ENCODE assay signal across 13 mouse cellular contexts in the genomic region with DNA sequence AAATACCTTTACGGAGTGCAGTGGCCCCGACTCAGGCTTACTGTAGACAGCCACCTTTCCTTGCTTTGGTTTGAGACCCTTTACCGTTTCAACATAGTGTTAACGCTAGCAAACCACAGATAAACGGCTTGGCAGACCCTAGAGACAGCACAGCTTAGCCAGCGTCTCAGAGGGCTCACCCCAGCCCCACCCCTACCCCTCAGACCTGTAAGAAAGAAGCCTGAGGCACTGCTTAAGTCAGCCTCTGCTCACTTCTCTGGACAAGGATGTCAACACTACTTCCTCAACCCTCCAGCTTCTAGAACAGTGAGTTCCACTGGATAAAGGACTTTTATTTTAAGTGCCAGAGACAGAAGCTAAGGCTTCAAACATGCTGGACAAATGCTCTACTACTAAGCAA. TPM values are rescaled to one million over a fixed set of nuclear protein-coding genes. Genes with fewer than 3 reads are reported as not detected.
DNase-seq lines count a peak whose midpoint lies in the region; ATAC-seq and TF ChIP-seq lines count a peak whose summit lies in the region.
"Had no signal": no experiment of that assay in that cellular context is flagged by ENCODE, and none has a peak within 500 bp of the region (broad histone marks: within the 10 kb centered on the region; RNA-seq: fewer than 3 reads in every experiment).

No protein-coding gene starts in this region.

- no peaks in the 10 kb centered on the region for H3K4me1 ChIP-seq in kidney, adult 2 months (ENCODE audit: control insufficient read depth, insufficient read depth, low read length)
- H3K4me1 ChIP-seq in E14TG2a.4 (replicated peaks; ENCODE audit: low read depth, low read length) (peaks cover 53% of the 10 kb centered on the region), ES-Bruce4 (ENCODE audit: control insufficient read depth, insufficient read depth, low read length) (peaks cover 7% of the 10 kb centered on the region)
- peaks cover 36% of the 10 kb centered on the region for H3K4me1 ChIP-seq in liver, embryonic 12.5 days
- H3K4me1 ChIP-seq in limb, embryonic 10.5 days, result peaks cover 31% of the 10 kb centered on the region

- H3K9me3 ChIP-seq in E14TG2a.4 (ENCODE audit: low read length), result no peaks in the 10 kb centered on the region
- no peaks in the 10 kb centered on the region for H3K9me3 ChIP-seq in ES-Bruce4 (replicated peaks; ENCODE audit: control insufficient read depth, insufficient read depth, low read length, poor library complexity, severe bottlenecking)
- no peaks in the 10 kb centered on the region for H3K9me3 ChIP-seq in liver, embryonic 12.5 days (replicated peaks)
- H3K9me3 ChIP-seq in limb, embryonic 10.5 days (replicated peaks), result no peaks in the 10 kb centered on the region
- H3K9me3 ChIP-seq: hindbrain, embryonic 15.5 days had no signal

- DNase-seq in kidney, adult 2 months, result no peak
- no peak for DNase-seq in kidney, postnatal 36 days
- no peak for DNase-seq in limb, embryonic 10.5 days (ENCODE audit: low spot score)
- DNase-seq in MN1 (ENCODE audit: low spot score), result no peak
- DNase-seq: cerebellum, postnatal 14 days; kidney, postnatal 4 days; lung, embryonic 14.5 days had no signal

- no peaks in the 10 kb centered on the region for H3K27me3 ChIP-seq in kidney, adult 2 months (replicated peaks; ENCODE audit: control insufficient read depth, insufficient read depth, low read length)
- H3K27me3 ChIP-seq in E14TG2a.4 (ENCODE audit: insufficient read depth, low read length) (no peaks in the 10 kb centered on the region), ES-Bruce4 (ENCODE audit: control insufficient read depth, insufficient read depth, low read length, poor library complexity, severe bottlenecking) (no peaks in the 10 kb centered on the region)
- H3K27me3 ChIP-seq in liver, embryonic 12.5 days (replicated peaks), result no peaks in the 10 kb centered on the region
- H3K27me3 ChIP-seq in limb, embryonic 10.5 days (ENCODE audit: low read depth, poor library complexity, severe bottlenecking), result no peaks in the 10 kb centered on the region
- H3K27me3 ChIP-seq: hindbrain, embryonic 15.5 days had no signal

- H3K27ac ChIP-seq in kidney, adult 2 months (ENCODE audit: insufficient read depth, low read depth, low read length), result peak overlapping the region; percentile 69; the same call in 1 of the 2 replicates
- peak overlapping the region; percentile 24; the same call in 1 of the 2 replicates for H3K27ac ChIP-seq in ES-Bruce4 (ENCODE audit: insufficient read depth, low read length)
- no peak overlapping the region for H3K27ac ChIP-seq in liver, embryonic 12.5 days
- H3K27ac ChIP-seq in limb, embryonic 10.5 days, result no peak overlapping the region
- H3K27ac ChIP-seq: hindbrain, embryonic 15.5 days; left cerebral cortex, adult 2 months had no signal

- peak overlapping the region; percentile 36 for H3K4me2 ChIP-seq in liver, embryonic 12.5 days
- H3K4me2 ChIP-seq: hindbrain, embryonic 15.5 days had no signal

- H3K4me3 ChIP-seq in kidney, adult 2 months (ENCODE audit: insufficient read depth, low read depth, low read length), result no peak overlapping the region
- H3K4me3 ChIP-seq in E14TG2a.4 (replicated peaks; ENCODE audit: low read length) (peak overlapping the region; percentile 53), ES-Bruce4 (ENCODE audit: low read depth, low read length) (peak overlapping the region; percentile 14; the same call in 1 of the 2 replicates)
- H3K4me3 ChIP-seq in liver, embryonic 12.5 days, result no peak overlapping the region
- no peak overlapping the region for H3K4me3 ChIP-seq in limb, embryonic 10.5 days
- H3K4me3 ChIP-seq: hindbrain, embryonic 15.5 days; left cerebral cortex, adult 2 months; myocyte had no signal

- no peaks in the 10 kb centered on the region for H3K36me3 ChIP-seq in kidney, adult 2 months (ENCODE audit: control insufficient read depth, insufficient read depth, low read length)
- H3K36me3 ChIP-seq in E14TG2a.4 (ENCODE audit: insufficient read depth, low read length) (peaks cover 11% of the 10 kb centered on the region; the same call in 1 of the 2 replicates), ES-Bruce4 (ENCODE audit: control insufficient read depth, insufficient read depth, low read length, poor library complexity, severe bottlenecking) (no peaks in the 10 kb centered on the region)
- H3K36me3 ChIP-seq in liver, embryonic 12.5 days, result no peaks in the 10 kb centered on the region
- H3K36me3 ChIP-seq in limb, embryonic 10.5 days, result no peaks in the 10 kb centered on the region
- H3K36me3 ChIP-seq: hindbrain, embryonic 15.5 days had no signal

- H3K9ac ChIP-seq in ES-Bruce4 (ENCODE audit: low read depth, poor library complexity, severe bottlenecking), result peak overlapping the region; percentile 55
- H3K9ac ChIP-seq in liver, embryonic 12.5 days, result no peak overlapping the region
- H3K9ac ChIP-seq: hindbrain, embryonic 15.5 days; lung, embryonic 14.5 days had no signal

- ATAC-seq in liver, embryonic 12.5 days, result no peak

- TF ChIP-seq POLR2A in kidney, adult 2 months (IDR thresholded peaks at IDR 0.05; ENCODE audit: low read depth, low read length), result no peak
- no peak for TF ChIP-seq POLR2A in ES-Bruce4 (IDR thresholded peaks at IDR 0.05; ENCODE audit: insufficient read depth, low read length)

- WGBS in kidney, adult 2 months, result 48% methylated on average over 6 of the region's 6 CpGs
- 8% methylated on average over 6 of the region's 6 CpGs for WGBS in liver, embryonic 12.5 days (ENCODE audit: insufficient replicate concordance)
- 28% methylated on average over 6 of the region's 6 CpGs for WGBS in limb, embryonic 10.5 days

- TF ChIP-seq CTCF in kidney, adult 2 months (conservative IDR thresholded peaks at IDR 0.05; ENCODE audit: insufficient read depth, insufficient read length, low read depth, low read length), result no peak
- TF ChIP-seq CTCF in E14TG2a.4 (conservative IDR thresholded peaks at IDR 0.05; ENCODE audit: low read length), result no peak
- no peak for TF ChIP-seq CTCF in ES-Bruce4 (IDR thresholded peaks at IDR 0.05; ENCODE audit: low read depth, low read length)

- TF ChIP-seq EP300 in ES-Bruce4 (IDR thresholded peaks at IDR 0.05; ENCODE audit: insufficient read depth, low read depth, low read length), result no peak

RNA-seq across cellular contexts. Expression of a gene that starts 2.2 kb away (rescaled TPM):
- polyA plus RNA-seq in kidney, adult 2 months (2012; rRNA removed), result 82.6 and 86.0 TPM in 2 replicates
- 22.7 and 30.9 TPM in 2 replicates for polyA plus RNA-seq in ES-Bruce4 (2011; ENCODE audit: insufficient read depth, insufficient read length, low read depth, missing spikeins)
- polyA plus RNA-seq in liver, embryonic 12.5 days (2016; fragmentation: Nextera tagmentation; extraction: Ambion mirVana), result 0.15 and 0.23 TPM in 2 replicates
- polyA plus RNA-seq in limb, embryonic 10.5 days (2016; fragmentation: Nextera tagmentation; extraction: Ambion mirVana), result 0.29 TPM in 1 of 2 replicates, not detected in the other

RNA-seq across cellular contexts. Expression of a gene that starts 32.0 kb away (rescaled TPM):
- 50.2 and 58.6 TPM in 2 replicates for polyA plus RNA-seq in kidney, adult 2 months (2012; rRNA removed)
- polyA plus RNA-seq in ES-Bruce4 (2011; ENCODE audit: insufficient read depth, insufficient read length, low read depth, missing spikeins), result 34.3 and 34.4 TPM in 2 replicates
- 46.8 and 47.6 TPM in 2 replicates for polyA plus RNA-seq in liver, embryonic 12.5 days (2016; fragmentation: Nextera tagmentation; extraction: Ambion mirVana)
- 53.4 and 59.2 TPM in 2 replicates for polyA plus RNA-seq in limb, embryonic 10.5 days (2016; fragmentation: Nextera tagmentation; extraction: Ambion mirVana)

RNA-seq across cellular contexts. Expression of a gene that starts 58.1 kb away (rescaled TPM):
- polyA plus RNA-seq in kidney, adult 2 months (2012; rRNA removed), result 1.4 and 2.2 TPM in 2 replicates
- 1.2 and 2.1 TPM in 2 replicates for polyA plus RNA-seq in ES-Bruce4 (2011; ENCODE audit: insufficient read depth, insufficient read length, low read depth, missing spikeins)
- 2.3 and 3.1 TPM in 2 replicates for polyA plus RNA-seq in liver, embryonic 12.5 days (2016; fragmentation: Nextera tagmentation; extraction: Ambion mirVana)
- polyA plus RNA-seq in limb, embryonic 10.5 days (2016; fragmentation: Nextera tagmentation; extraction: Ambion mirVana), result 0.50 TPM in 1 of 2 replicates, not detected in the other

RNA-seq across cellular contexts. Expression of a gene that starts 58.4 kb away (rescaled TPM):
- polyA plus RNA-seq in kidney, adult 2 months (2012; rRNA removed), result 4.6 and 5.3 TPM in 2 replicates
- polyA plus RNA-seq in ES-Bruce4 (2011; ENCODE audit: insufficient read depth, insufficient read length, low read depth, missing spikeins), result not detected in 2 replicates
- 0.18 TPM in 2 replicates for polyA plus RNA-seq in liver, embryonic 12.5 days (2016; fragmentation: Nextera tagmentation; extraction: Ambion mirVana)
- polyA plus RNA-seq in limb, embryonic 10.5 days (2016; fragmentation: Nextera tagmentation; extraction: Ambion mirVana), result 0.06 TPM in 1 of 2 replicates, not detected in the other

Comparison
In these comparisons a context has a peak if more than half of its experiments do, and no peak if none do; other contexts are left out.
1. H3K27ac ChIP-seq: peak in kidney, adult 2 months (single experiment) and ES-Bruce4 (single experiment); none in liver, embryonic 12.5 days (single experiment) and limb, embryonic 10.5 days (single experiment).
2. H3K4me3 ChIP-seq: peak in E14TG2a.4 (single experiment) and ES-Bruce4 (single experiment); none in kidney, adult 2 months (single experiment), liver, embryonic 12.5 days (single experiment) and limb, embryonic 10.5 days (single experiment).
3. RNA of a gene that starts 2.2 kb away (polyA plus RNA-seq): 82.6 to 86.0 TPM in kidney, adult 2 months and 22.7 to 30.9 TPM in ES-Bruce4; 0.15 to 0.23 TPM in liver, embryonic 12.5 days and 0.29 TPM in limb, embryonic 10.5 days; every median in the first group is over 10 times any median in the second.